In the genomic region with DNA sequence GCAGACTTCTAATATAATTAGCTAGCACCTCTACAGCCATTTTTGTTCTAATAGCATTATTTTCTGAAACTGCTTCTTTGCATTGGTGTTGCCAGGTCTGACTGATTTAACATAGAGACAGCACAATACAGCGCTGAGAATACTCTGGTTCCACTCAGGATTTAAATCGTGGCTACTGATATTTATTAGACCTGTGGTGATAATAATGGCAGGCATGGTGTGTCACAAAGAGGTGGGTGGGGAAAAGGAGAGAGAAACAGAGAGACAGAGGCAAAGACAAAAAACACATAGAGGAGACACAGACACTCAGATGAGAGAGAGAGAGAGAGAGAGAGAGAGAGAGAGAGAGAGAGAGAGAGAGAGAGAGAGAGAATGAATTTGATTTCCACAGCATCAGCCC, we compare ENCODE assay signal across 8 mouse cellular contexts. TPM values are rescaled to one million over a fixed set of nuclear protein-coding genes. Genes with fewer than 3 reads are reported as not detected.
DNase-seq lines count a peak whose midpoint lies in the region; ATAC-seq and TF ChIP-seq lines count a peak whose summit lies in the region.

No protein-coding gene starts in this region.

- peaks cover 8% of the 10 kb centered on the region; the same call in 1 of the 2 replicates for H3K4me1 ChIP-seq in heart, embryonic 12.5 days (replicated peaks)
- 0 out of 2 replicates have a peak, but pooled peaks cover 4% of the 10 kb centered on the region for H3K4me1 ChIP-seq in forebrain, embryonic 11.5 days (replicated peaks; ENCODE audit: control insufficient read depth, insufficient read depth, low read length)
- H3K4me1 ChIP-seq in liver, embryonic 13.5 days (replicated peaks), result no peaks in the 10 kb centered on the region

- ATAC-seq in heart, embryonic 12.5 days (ENCODE audit: insufficient number of reproducible peaks, low FRiP score), result no peak
- peak; percentile 56 for ATAC-seq in forebrain, embryonic 11.5 days (replicated peaks; ENCODE audit: low FRiP score)
- no peak for ATAC-seq in liver, embryonic 13.5 days (ENCODE audit: low read depth)

- H3K79me2 ChIP-seq in C2C12 (ENCODE audit: control insufficient read depth, insufficient read depth), result peaks cover 7% of the 10 kb centered on the region

- no peak for DNase-seq in heart, adult 9 months (ENCODE audit: low spot score in 2 of 2)
- DNase-seq in forebrain, embryonic 11.5 days (ENCODE audit: low spot score), result no peak
- no peak for DNase-seq in liver, embryonic 13.5 days
- DNase-seq in ovary, adult 18-20 months (ENCODE audit: low spot score), result no peak
- no peak for DNase-seq in gastrocnemius, adult 18-20 months (ENCODE audit: low spot score)
- DNase-seq in spleen, postnatal 4 days (ENCODE audit: low spot score in 2 of 2), result no peak

- no peaks in the 10 kb centered on the region for H3K27me3 ChIP-seq in heart, embryonic 12.5 days (replicated peaks)
- no peaks in the 10 kb centered on the region for H3K27me3 ChIP-seq in C2C12 (ENCODE audit: control insufficient read depth, insufficient read depth, insufficient read length)
- no peaks in the 10 kb centered on the region for H3K27me3 ChIP-seq in forebrain, embryonic 11.5 days (ENCODE audit: control insufficient read depth, insufficient read depth, low read length)
- H3K27me3 ChIP-seq in liver, embryonic 13.5 days, result no peaks in the 10 kb centered on the region

- H3K4me2 ChIP-seq in heart, embryonic 12.5 days, result peak overlapping the region; percentile 81
- peak overlapping the region; percentile 73 for H3K4me2 ChIP-seq in forebrain, embryonic 11.5 days (ENCODE audit: low read depth, low read length, severe bottlenecking)
- H3K4me2 ChIP-seq in liver, embryonic 13.5 days, result peak overlapping the region; percentile 55

- H3K79me3 ChIP-seq in C2C12 (ENCODE audit: low read depth), result no peaks in the 10 kb centered on the region

- H3ac ChIP-seq in C2C12 (ENCODE audit: control insufficient read depth, insufficient read length, low read depth), result peak overlapping the region; percentile 73

- H3K9ac ChIP-seq in heart, embryonic 12.5 days, result peak overlapping the region; percentile 73
- peak overlapping the region; percentile 72 for H3K9ac ChIP-seq in forebrain, embryonic 11.5 days (ENCODE audit: low read length)
- H3K9ac ChIP-seq in liver, embryonic 13.5 days, result no peak overlapping the region

- H3K4me3 ChIP-seq in heart, embryonic 12.5 days, result peak overlapping the region; percentile 67
- peak overlapping the region; percentile 41 for H3K4me3 ChIP-seq in C2C12 (ENCODE audit: insufficient read depth, poor library complexity, severe bottlenecking)
- peak overlapping the region; percentile 42 for H3K4me3 ChIP-seq in forebrain, embryonic 11.5 days (ENCODE audit: low read depth, low read length)
- H3K4me3 ChIP-seq in liver, embryonic 13.5 days (replicated peaks), result peak overlapping the region; percentile 44

- WGBS in heart, embryonic 12.5 days, result 14% methylated on average over 2 of the region's 2 CpGs
- WGBS in forebrain, embryonic 11.5 days, result 17% methylated on average over 2 of the region's 2 CpGs
- WGBS in liver, embryonic 13.5 days (ENCODE audit: insufficient replicate concordance), result 9% methylated on average over 2 of the region's 2 CpGs

- no peaks in the 10 kb centered on the region for H3K9me3 ChIP-seq in heart, embryonic 12.5 days (replicated peaks)
- no peaks in the 10 kb centered on the region for H3K9me3 ChIP-seq in forebrain, embryonic 11.5 days (ENCODE audit: control insufficient read depth, low read length)
- no peaks in the 10 kb centered on the region for H3K9me3 ChIP-seq in liver, embryonic 13.5 days (replicated peaks)

- H3K27ac ChIP-seq in heart, embryonic 12.5 days (ENCODE audit: poor library complexity, severe bottlenecking), result no peak overlapping the region
- peak overlapping the region; percentile 51; the same call in 1 of the 2 replicates for H3K27ac ChIP-seq in forebrain, embryonic 11.5 days (ENCODE audit: low read depth, low read length)
- no peak overlapping the region for H3K27ac ChIP-seq in liver, embryonic 13.5 days

- no peak for TF ChIP-seq CTCF in C2C12 (IDR thresholded peaks at IDR 0.05; ENCODE audit: control insufficient read depth, insufficient read depth, insufficient read length)

- H3K36me3 ChIP-seq in heart, embryonic 12.5 days, result no peaks in the 10 kb centered on the region
- no peaks in the 10 kb centered on the region for H3K36me3 ChIP-seq in C2C12 (ENCODE audit: control insufficient read depth, insufficient read depth)
- H3K36me3 ChIP-seq in forebrain, embryonic 11.5 days (ENCODE audit: control insufficient read depth, insufficient read depth, low read length), result no peaks in the 10 kb centered on the region
- no peaks in the 10 kb centered on the region for H3K36me3 ChIP-seq in liver, embryonic 13.5 days

TF ChIP-seq in C2C12, 6 proteins besides CTCF, POLR2A, EP300 and RAD21:
- TF ChIP-seq MYOD1 (IDR thresholded peaks at IDR 0.05; ENCODE audit: control insufficient read depth, insufficient read length, low read depth) (no peak), MYOG (IDR thresholded peaks at IDR 0.05; ENCODE audit: control insufficient read depth, extremely low read depth, insufficient read length) (no peak)

RNA-seq across cellular contexts. Expression of gene Tram1l1, which starts 0.3 kb away (rescaled TPM):
- 4.6 and 4.8 TPM in 2 replicates for polyA plus RNA-seq in heart, embryonic 12.5 days (2016; fragmentation: Nextera tagmentation; extraction: Ambion mirVana)
- polyA plus RNA-seq in C2C12 (2012; fragmentation: generic; extraction: Trizol), result 4.9 TPM
- 20.4 and 20.5 TPM in 2 replicates for polyA plus RNA-seq in forebrain, embryonic 11.5 days (2014; fragmentation: Nextera tagmentation; extraction: Ambion mirVana)
- 0.51 and 0.66 TPM in 2 replicates for polyA plus RNA-seq in liver, embryonic 13.5 days (2015; fragmentation: Nextera tagmentation; extraction: Ambion mirVana)
- not detected for total RNA-seq in gastrocnemius, adult 18-20 months (2021)
